Mouse (Mus musculus) forebrain, embryonic 11.5 days (tissue): Measurements from ENCODE around the gene Snapc5. TPM values are rescaled to one million over a fixed set of nuclear protein-coding genes. Genes with fewer than 3 reads are reported as not detected.

Source experiments
- ATAC-seq: fragments of 200-750 bp; cut with Nextera tagmentation; replicated peaks from 2 replicates; pipeline ENCODE4 v1.8.0; 2017; ENCODE audit warnings: moderate TSS enrichment; ENCODE audit not compliant: low FRiP score
- DNase-seq: peaks from one replicate; pipeline ENCODE4 v3.0.0-alpha.2; 2017; ENCODE audit warnings: low spot score
- H3K27ac ChIP-seq: fragments of 300-500 bp; sonication (generic); 2 replicates; pipeline ENCODE4 v1.5.1; 2014; ENCODE audit warnings: low read depth, low read length
- H3K27me3 ChIP-seq: fragments of 300-500 bp; sonication (generic); 2 replicates; pipeline ENCODE4 v1.6.1; 2014; ENCODE audit warnings: mild to moderate bottlenecking, low read length, mixed read lengths; ENCODE audit not compliant: control insufficient read depth, insufficient read depth
- H3K36me3 ChIP-seq: fragments of 300-500 bp; sonication (generic); 2 replicates; pipeline ENCODE4 v1.6.1; 2014; ENCODE audit warnings: mild to moderate bottlenecking, low read length, moderate library complexity, mixed read lengths; ENCODE audit not compliant: control insufficient read depth, insufficient read depth
- H3K4me1 ChIP-seq: fragments of 300-500 bp; sonication (generic); replicated peaks from 2 replicates; pipeline ENCODE4 v1.6.1; 2014; ENCODE audit warnings: low read length, mixed read lengths; ENCODE audit not compliant: control insufficient read depth, insufficient read depth
- H3K4me2 ChIP-seq: fragments of 300-500 bp; sonication (generic); 2 replicates; pipeline ENCODE4 v1.6.1; 2014; ENCODE audit warnings: low read depth, mild to moderate bottlenecking, low read length, moderate library complexity, mixed read lengths; ENCODE audit not compliant: severe bottlenecking
- H3K4me3 ChIP-seq: fragments of 300-500 bp; sonication (generic); 2 replicates; pipeline ENCODE4 v1.5.1; 2014; ENCODE audit warnings: low read depth, low read length
- H3K9ac ChIP-seq: fragments of 300-500 bp; sonication (generic); 2 replicates; pipeline ENCODE4 v1.6.1; 2014; ENCODE audit warnings: low read length
- H3K9me3 ChIP-seq: fragments of 300-500 bp; sonication (generic); 2 replicates; pipeline ENCODE4 v1.6.1; 2016; ENCODE audit warnings: low read length, mixed read lengths; ENCODE audit not compliant: control insufficient read depth
- WGBS: fragments of 180-500 bp; shearing (Covaris S2); extraction: QIAGEN DNeasy Blood & Tissue Kit; methylation state at CpG from one replicate; pipeline ENCODE4 v1.1.7; 2014; 5-methylcytosine and 5-hydroxymethylcytosine counted together
- microRNA-seq: library from miRNA; unstranded; fragments of <30 nt; microRNA quantifications from one replicate; pipeline ENCODE4, GENCODE M21; 2016; ENCODE audit not compliant: insufficient number of aligned reads
- polyA plus RNA-seq: library from polyadenylated mRNA; unstranded; fragments of >200 nt; fragmentation: Nextera tagmentation; extraction: Ambion mirVana; gene quantifications from 2 replicates; pipeline ENCODE4 v1.2.1, GENCODE M21; 2014

Gene Snapc5
- polyA plus RNA-seq, 1 experiment from 2014 or later: 35.2 TPM

DNA sequence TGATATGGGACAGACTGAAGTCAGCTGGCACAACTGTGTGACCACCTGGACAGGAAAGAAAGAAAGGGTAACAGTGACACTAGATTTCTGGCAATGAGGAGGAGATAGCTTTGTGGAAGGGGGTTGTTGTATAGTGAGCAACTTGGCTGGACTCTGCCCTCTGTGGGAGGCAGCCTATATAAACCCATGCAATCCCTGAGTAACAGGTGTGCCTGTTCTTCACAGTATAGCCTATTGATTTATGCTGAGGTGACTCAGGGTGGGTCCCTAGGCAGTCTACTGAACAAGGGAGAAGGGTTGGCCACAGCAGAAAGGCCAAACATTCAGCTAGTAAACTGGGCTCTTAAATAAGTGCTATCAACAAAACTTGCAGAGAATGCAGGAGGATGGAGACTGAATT, 46.7 kb downstream of the Snapc5 start:
- H3K9me3 ChIP-seq: no peaks in the 10 kb centered on the region
- no peak overlapping the region for H3K9ac ChIP-seq
- H3K27me3 ChIP-seq: no peaks in the 10 kb centered on the region
- no peak for DNase-seq
- H3K4me2 ChIP-seq: no peak overlapping the region
- no peak overlapping the region for H3K27ac ChIP-seq
- H3K4me1 ChIP-seq: no peaks in the 10 kb centered on the region
- no peak for ATAC-seq
- no peak overlapping the region for H3K4me3 ChIP-seq
- H3K36me3 ChIP-seq: no peaks in the 10 kb centered on the region

- Histone ChIP-seq H3K36me3 (no peaks in the 10 kb centered on the region), H3K27me3 (no peaks in the 10 kb centered on the region), H3K27ac (no peak overlapping the region), H3K4me2 (no peak overlapping the region), H3K9me3 (no peaks in the 10 kb centered on the region), H3K9ac (no peak overlapping the region), H3K4me3 (no peak overlapping the region), H3K4me1 (no peaks in the 10 kb centered on the region)
- DNase-seq (no peak), ATAC-seq (no peak)
- WGBS: 89% methylated on average over 12 of the region's 12 CpGs
Observed at GRCm38 (mm10) chr9:64227736-64228135, 48.7 kb downstream of the Snapc5 start.

DNA sequence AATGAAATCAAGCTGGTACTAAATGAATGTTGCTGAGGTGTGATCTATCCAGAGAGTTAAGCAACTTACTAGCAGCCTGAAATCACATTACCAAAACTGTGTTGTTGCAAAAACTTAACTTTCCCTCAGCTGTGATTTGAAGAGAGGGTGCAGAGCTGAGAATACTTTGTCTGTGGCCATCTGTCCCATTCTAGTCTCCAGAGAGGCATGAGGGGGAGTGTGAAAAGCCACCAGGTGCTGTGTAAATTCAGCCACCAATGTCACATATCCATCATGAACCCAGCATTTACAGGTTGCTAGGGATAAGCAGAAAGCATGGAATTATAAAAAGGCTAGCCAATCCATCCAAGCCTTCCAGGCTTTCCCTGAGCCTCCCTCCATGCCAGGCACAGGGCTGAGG, 49.9 kb downstream of the Snapc5 start:
- Histone ChIP-seq H3K4me3 (no peak overlapping the region), H3K9ac (no peak overlapping the region), H3K27ac (no peak overlapping the region), H3K4me1 (0 out of 2 replicates have a peak, but pooled peaks cover 2% of the 10 kb centered on the region), H3K36me3 (no peaks in the 10 kb centered on the region), H3K27me3 (no peaks in the 10 kb centered on the region), H3K4me2 (no peak overlapping the region), H3K9me3 (no peaks in the 10 kb centered on the region)
- no peak for DNase-seq
- ATAC-seq: no peak

- Histone ChIP-seq H3K4me3 (no peak overlapping the region), H3K36me3 (no peaks in the 10 kb centered on the region), H3K4me1 (0 out of 2 replicates have a peak, but pooled peaks cover 2% of the 10 kb centered on the region), H3K4me2 (no peak overlapping the region), H3K27ac (no peak overlapping the region), H3K27me3 (no peaks in the 10 kb centered on the region), H3K9ac (no peak overlapping the region), H3K9me3 (no peaks in the 10 kb centered on the region)
- ATAC-seq (no peak), DNase-seq (no peak)
- WGBS: 84% methylated on average over 5 of the region's 5 CpGs
Observed at GRCm38 (mm10) chr9:64231171-64231570, 52.1 kb downstream of the Snapc5 start.

DNA sequence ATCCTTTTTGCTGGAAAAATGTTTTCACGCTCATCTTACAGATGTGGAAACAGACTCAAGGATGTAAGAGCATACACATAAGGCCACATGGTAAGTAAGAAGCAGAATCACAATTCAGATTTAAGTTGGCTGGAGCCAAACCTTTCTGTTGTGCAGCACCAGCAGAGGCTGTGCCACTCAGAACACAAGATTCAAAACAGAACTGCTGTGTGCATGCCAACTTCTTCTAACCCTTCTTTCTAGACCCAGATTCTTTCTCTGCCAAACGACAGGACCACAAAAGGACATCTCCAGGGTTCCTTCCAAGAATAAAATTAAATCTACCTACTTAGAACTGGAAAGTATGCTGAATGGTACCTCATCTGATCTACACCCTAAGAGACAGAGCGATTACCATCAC, 52.6 kb downstream of the Snapc5 start:
- ATAC-seq (no peak), DNase-seq (no peak)
- Histone ChIP-seq H3K27ac (peak overlapping the region; percentile 19; the same call in 1 of the 2 replicates), H3K36me3 (no peaks in the 10 kb centered on the region), H3K9me3 (no peaks in the 10 kb centered on the region), H3K4me2 (no peak overlapping the region), H3K9ac (no peak overlapping the region), H3K4me3 (no peak overlapping the region), H3K4me1 (0 out of 2 replicates have a peak, but pooled peaks cover 2% of the 10 kb centered on the region), H3K27me3 (no peaks in the 10 kb centered on the region)
- WGBS: 78% methylated on average over 3 of the region's 3 CpGs

GRCm38 (mm10) chr9:64232257-64232957, 53.3 kb downstream of the Snapc5 start:
- Histone ChIP-seq H3K4me2 (no peak overlapping the region), H3K9ac (no peak overlapping the region), H3K36me3 (no peaks in the 10 kb centered on the region), H3K4me1 (0 out of 2 replicates have a peak, but pooled peaks cover 2% of the 10 kb centered on the region), H3K27me3 (no peaks in the 10 kb centered on the region), H3K27ac (peak overlapping the region; percentile 19), H3K9me3 (no peaks in the 10 kb centered on the region), H3K4me3 (no peak overlapping the region)
- ATAC-seq (no peak), DNase-seq (no peak)
- WGBS: 65% methylated on average over 9 of the region's 9 CpGs

Small RNAs within 50 kb of the gene (microRNA-seq; reads per million reads assigned to microRNA genes)
- not detected for gene Gm24106

Other genes with a start within 250 kb of the Snapc5 start
- 6.5 and 7.4 TPM in 2 replicates for gene Smad6, start 157.2 kb upstream of the Snapc5 start, polyA plus RNA-seq
- not detected in 2 replicates for gene Lctl, start 62.1 kb upstream of the Snapc5 start, polyA plus RNA-seq
- gene Zwilch, start 6.2 kb upstream of the Snapc5 start, polyA plus RNA-seq: 43.4 and 49.2 TPM in 2 replicates
- gene Rpl4, start 5.9 kb upstream of the Snapc5 start, polyA plus RNA-seq: 1,087 and 1,101 TPM in 2 replicates
- 3.7 and 4.9 TPM in 2 replicates for gene Uchl4, start 55.9 kb downstream of the Snapc5 start, polyA plus RNA-seq
- 67.7 and 71.1 TPM in 2 replicates for gene Map2k1, start 74.4 kb downstream of the Snapc5 start, polyA plus RNA-seq
- gene Tipin, start 102.3 kb downstream of the Snapc5 start, polyA plus RNA-seq: 300 and 304 TPM in 2 replicates
- 22.4 and 23.4 TPM in 2 replicates for gene Dis3l, start 162.0 kb downstream of the Snapc5 start, polyA plus RNA-seq
- 3.3 and 3.6 TPM in 2 replicates for gene Megf11, start 206.4 kb downstream of the Snapc5 start, polyA plus RNA-seq